Mouse (Mus musculus) MEL (cell line): ENCODE measurements around the gene Alg1. TPM values are rescaled to one million over a fixed set of nuclear protein-coding genes. Genes with fewer than 3 reads are reported as not detected.

Experiments
- DNase-seq: peaks from one replicate; pipeline ENCODE4 v3.0.0; 2011; ENCODE audit warnings: low read depth, low spot score
- H3K27ac ChIP-seq: 2 replicates; pipeline ENCODE4 v1.5.1; 2012; ENCODE audit warnings: low read depth, mild to moderate bottlenecking, control low read depth, low read length, moderate library complexity; ENCODE audit not compliant: control insufficient read depth
- H3K27me3 ChIP-seq, 2 experiments: fragments of 150-350 bp in 1 of 2; sonication (generic) in 1 of 2; 2 replicates each; pipeline ENCODE4 v1.6.1; 2012; ENCODE audit warnings: low read length in 2 of 2, mild to moderate bottlenecking in 2 of 2, improper control_type of control experiment in 1 of 2, moderate library complexity in 1 of 2; ENCODE audit not compliant: insufficient read depth in 2 of 2, control insufficient read depth in 1 of 2
- H3K36me3 ChIP-seq, 2 experiments: 2 replicates each; pipeline ENCODE4 v1.6.1; 2012 to 2014; ENCODE audit warnings: low read length in 2 of 2, improper control_type of control experiment in 1 of 2, inconsistent platforms in 1 of 2, mild to moderate bottlenecking in 1 of 2; ENCODE audit not compliant: insufficient read depth in 2 of 2, control insufficient read depth in 1 of 2
- H3K4me1 ChIP-seq, 2 experiments: fragments of 150-350 bp in 1 of 2; sonication (generic) in 1 of 2; 2 replicates each; pipeline ENCODE4 v1.6.1; 2012; ENCODE audit warnings: low read length in 2 of 2, improper control_type of control experiment in 1 of 2, mild to moderate bottlenecking in 1 of 2; ENCODE audit not compliant: insufficient read depth in 2 of 2, control insufficient read depth in 1 of 2
- H3K4me3 ChIP-seq, 2 experiments: fragments of 150-350 bp in 1 of 2; sonication (generic) in 1 of 2; 2 replicates each; pipeline ENCODE4 v1.5.1; 2012; ENCODE audit warnings: low read depth in 2 of 2, low read length in 2 of 2, mild to moderate bottlenecking in 2 of 2, moderate library complexity in 2 of 2, control low read depth in 1 of 2, improper control_type of control experiment in 1 of 2; ENCODE audit not compliant: control insufficient read depth in 1 of 2, insufficient read depth in 1 of 2
- H3K79me2 ChIP-seq: 2 replicates; pipeline ENCODE4 v1.6.1; 2012; ENCODE audit warnings: mild to moderate bottlenecking, low read length, moderate library complexity; ENCODE audit not compliant: control insufficient read depth, poor library complexity, insufficient read depth
- H3K9ac ChIP-seq: 2 replicates; pipeline ENCODE4 v1.6.1; 2012; ENCODE audit warnings: low read depth, mild to moderate bottlenecking, control low read depth, low read length, moderate library complexity; ENCODE audit not compliant: control insufficient read depth, poor library complexity, severe bottlenecking
- H3K9me3 ChIP-seq: fragments of 150-350 bp; sonication (generic); replicated peaks from 2 replicates; pipeline ENCODE4 v1.6.1; 2012; ENCODE audit warnings: mild to moderate bottlenecking, low read length, improper control_type of control experiment, moderate library complexity; ENCODE audit not compliant: insufficient read depth
- CTCF ChIP-seq, 3 experiments: IDR thresholded peaks in 2 of 3; conservative IDR thresholded peaks in 1 of 3; 2 replicates each; pipeline ENCODE4 v1.5.1; 2011 to 2012; ENCODE audit warnings: low read length in 3 of 3, low read depth in 2 of 3, mild to moderate bottlenecking in 2 of 3, improper control_type of control experiment in 1 of 3, inconsistent platforms in 1 of 3, mixed read lengths in 1 of 3, moderate library complexity in 1 of 3; ENCODE audit not compliant: control insufficient read depth in 1 of 3, insufficient read depth in 1 of 3, poor library complexity in 1 of 3, severe bottlenecking in 1 of 3
- E2F4 ChIP-seq: IDR thresholded peaks from 2 replicates; pipeline ENCODE4 v1.6.1; 2011; ENCODE audit warnings: low read depth, low read length, improper control_type of control experiment, borderline replicate concordance
- EP300 ChIP-seq, 2 experiments: IDR thresholded peaks; 2 replicates each; pipeline ENCODE4 v1.6.1; 2011; ENCODE audit warnings: improper control_type of control experiment in 2 of 2, low read length in 2 of 2, low read depth in 1 of 2, mild to moderate bottlenecking in 1 of 2
- HCFC1 ChIP-seq: IDR thresholded peaks from 2 replicates; pipeline ENCODE4 v1.6.1; 2012; ENCODE audit warnings: low read depth, mild to moderate bottlenecking, inconsistent platforms, low read length, improper control_type of control experiment, moderate library complexity
- JUND ChIP-seq: IDR thresholded peaks from 2 replicates; pipeline ENCODE4 v1.6.1; 2011; ENCODE audit warnings: low read depth, mild to moderate bottlenecking, improper control_type of control experiment, low read length
- MAZ ChIP-seq: IDR thresholded peaks from 2 replicates; pipeline ENCODE4 v1.6.1; 2012; ENCODE audit warnings: low read depth, mild to moderate bottlenecking, inconsistent platforms, low read length, improper control_type of control experiment
- MEF2A ChIP-seq: IDR thresholded peaks from 2 replicates; pipeline ENCODE4 v1.6.1; 2014; ENCODE audit warnings: low read depth, mild to moderate bottlenecking, inconsistent platforms, low read length, improper control_type of control experiment; ENCODE audit not compliant: poor library complexity, insufficient replicate concordance, severe bottlenecking; ENCODE audit errors: extremely low read depth
- MXI1 ChIP-seq: IDR thresholded peaks from 2 replicates; pipeline ENCODE4 v1.6.1; 2011; ENCODE audit warnings: mild to moderate bottlenecking, low read depth, low read length, improper control_type of control experiment
- MYB ChIP-seq: IDR thresholded peaks from 2 replicates; pipeline ENCODE4 v1.6.1; 2011; ENCODE audit warnings: mild to moderate bottlenecking, low read depth, low read length, improper control_type of control experiment
- NELFE ChIP-seq: IDR thresholded peaks from 2 replicates; pipeline ENCODE4 v1.6.1; 2011; ENCODE audit warnings: low read depth, low read length, improper control_type of control experiment
- NRF1 ChIP-seq: IDR thresholded peaks from 2 replicates; pipeline ENCODE4 v1.6.1; 2014; ENCODE audit warnings: low read depth, mild to moderate bottlenecking, inconsistent platforms, low read length, improper control_type of control experiment, moderate library complexity; ENCODE audit not compliant: poor library complexity, insufficient read depth, severe bottlenecking
- POLR2A ChIP-seq, 2 experiments: IDR thresholded peaks; 2 replicates each; pipeline ENCODE4 v1.6.1; 2011 to 2012; ENCODE audit warnings: low read length in 2 of 2, mild to moderate bottlenecking in 2 of 2, control low read depth in 1 of 2, improper control_type of control experiment in 1 of 2, low read depth in 1 of 2, moderate library complexity in 1 of 2; ENCODE audit not compliant: control insufficient read depth in 1 of 2, insufficient read depth in 1 of 2, poor library complexity in 1 of 2
- POLR2AphosphoS5 ChIP-seq: IDR thresholded peaks from 2 replicates; pipeline ENCODE4 v1.6.1; 2012; ENCODE audit warnings: low read depth, borderline replicate concordance, mild to moderate bottlenecking, inconsistent platforms, low read length, moderate library complexity, mixed read lengths
- SMC3 ChIP-seq: IDR thresholded peaks from 2 replicates; pipeline ENCODE4 v1.6.1; 2011; ENCODE audit warnings: low read depth, low read length, improper control_type of control experiment
- ZC3H11A ChIP-seq: IDR thresholded peaks from 2 replicates; pipeline ENCODE4 v1.6.1; 2012; ENCODE audit warnings: low read depth, mild to moderate bottlenecking, inconsistent platforms, low read length, improper control_type of control experiment
- ZKSCAN1 ChIP-seq: IDR thresholded peaks from 2 replicates; pipeline ENCODE4 v1.6.1; 2012; ENCODE audit warnings: low read depth, mild to moderate bottlenecking, inconsistent platforms, low read length, improper control_type of control experiment, moderate library complexity
- ZMIZ1 ChIP-seq: IDR thresholded peaks from 2 replicates; pipeline ENCODE4 v1.6.1; 2012; ENCODE audit warnings: low read depth, mild to moderate bottlenecking, inconsistent platforms, low read length, improper control_type of control experiment, moderate library complexity
- polyA plus RNA-seq, 2 experiments: library from polyadenylated mRNA; stranded (reverse) in 1 of 2; unstranded in 1 of 2; fragments of >175 nt in 1 of 2; fragments of >200 nt in 1 of 2; gene quantifications; 2 replicates each; pipeline versions ENCODE4 v1.2.1 to v1.2.4; 2012; ENCODE audit warnings: low replicate concordance in 2 of 2, low read depth in 1 of 2; ENCODE audit not compliant: insufficient read length in 2 of 2, insufficient read depth in 1 of 2, missing spikeins in 1 of 2
- total RNA-seq: library from RNA; depleted of rRNA; stranded (reverse); fragments of 300-350 nt; gene quantifications from 2 replicates; pipeline ENCODE4 v1.2.3, GENCODE M21; 2012

Alg1 gene
- total and polyA plus RNA-seq, 3 experiments, result 42.9 to 46.4 TPM; not detected in 1

DNA sequence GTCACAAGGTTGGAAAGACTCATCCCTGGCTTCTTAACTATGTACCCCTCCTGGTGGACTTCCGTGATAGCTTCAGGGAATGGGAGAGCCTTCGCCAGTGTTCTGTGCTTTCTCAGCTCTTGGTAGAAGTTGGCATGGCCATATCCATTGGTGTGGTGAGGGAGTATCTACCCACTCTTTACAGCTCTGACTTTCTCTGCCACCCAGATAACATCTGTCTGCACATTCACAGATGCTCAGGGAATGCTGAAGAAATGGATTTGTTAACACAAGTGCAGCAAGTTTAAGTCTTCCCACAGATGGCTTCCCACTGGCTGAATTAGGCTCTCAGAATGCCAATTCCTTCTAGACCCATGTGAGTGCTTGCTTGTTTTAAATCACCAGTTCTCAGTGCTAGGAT is 19.3 kb upstream of the Alg1 start:
- DNase-seq, result no peak
- Histone ChIP-seq H3K27ac (no peak overlapping the region), H3K36me3 (no peaks in the 10 kb centered on the region), H3K27me3 (peaks cover 2 to 4% of the 10 kb centered on the region in 2 experiments; a peak in 1 of 4 replicates), H3K4me1 (peaks cover 3 to 9% of the 10 kb centered on the region in 2 experiments; a peak in 3 of 4 replicates), H3K9me3 (no peaks in the 10 kb centered on the region)
- TF ChIP-seq POLR2A (IDR thresholded peaks at IDR 0.05; ENCODE audit: control insufficient read depth in 1 of 2, insufficient read depth in 1 of 2, low read depth in 1 of 2, low read length in 2 of 2, poor library complexity in 1 of 2) (no peak), ZKSCAN1 (no peak)
- TF ChIP-seq, all 39 proteins: peak for 0
- Histone ChIP-seq H3K79me2 (no peaks in the 10 kb centered on the region), H3K4me3 (no peak overlapping the region), H3K9ac (no peak overlapping the region)

DNA sequence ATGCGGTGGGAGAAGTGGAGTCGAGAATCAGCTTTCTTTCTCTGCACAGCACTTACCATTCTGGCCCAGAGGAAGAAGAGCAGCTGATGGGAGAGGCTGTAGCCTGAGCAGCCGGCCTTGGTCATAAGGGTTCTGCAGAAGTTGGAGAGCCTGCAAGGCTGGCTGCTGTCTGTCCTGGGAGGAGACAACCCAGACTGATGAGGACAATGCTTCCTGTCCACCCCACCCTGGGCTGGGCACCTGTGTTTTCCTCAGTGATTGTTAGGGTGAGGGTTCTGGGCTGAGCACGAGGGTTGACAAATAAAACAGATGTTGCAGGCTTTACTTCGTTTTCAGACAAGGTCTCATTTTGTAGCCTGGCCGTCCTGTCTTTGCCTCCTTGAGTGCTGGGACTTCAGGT is 16.7 kb upstream of the Alg1 start:
- Histone ChIP-seq H3K27me3 (peaks cover 4% of the 10 kb centered on the region in 2 experiments; a peak in 2 of 4 replicates), H3K9ac (no peak overlapping the region), H3K4me3 (no peak overlapping the region), H3K79me2 (no peaks in the 10 kb centered on the region), H3K27ac (no peak overlapping the region), H3K4me1 (no peaks in the 10 kb centered on the region), H3K9me3 (no peaks in the 10 kb centered on the region), H3K36me3 (no peaks in the 10 kb centered on the region)
- TF ChIP-seq E2F4, result no peak
- no peak for TF ChIP-seq ZC3H11A
- TF ChIP-seq EP300 (IDR thresholded peaks at IDR 0.05; ENCODE audit: low read depth in 1 of 2, low read length in 2 of 2), result no peak
- no peak for TF ChIP-seq MXI1
- no peak for TF ChIP-seq HCFC1
- TF ChIP-seq CTCF (IDR thresholded peaks at IDR 0.05 in 2 of 3, conservative IDR thresholded peaks at IDR 0.05 in 1 of 3; ENCODE audit: control insufficient read depth in 1 of 3, insufficient read depth in 1 of 3, low read depth in 2 of 3, low read length in 3 of 3, poor library complexity in 1 of 3, severe bottlenecking in 1 of 3), result no peak
- no peak for TF ChIP-seq MAZ
- no peak for TF ChIP-seq ZMIZ1
- no peak for TF ChIP-seq POLR2A (IDR thresholded peaks at IDR 0.05; ENCODE audit: control insufficient read depth in 1 of 2, insufficient read depth in 1 of 2, low read depth in 1 of 2, low read length in 2 of 2, poor library complexity in 1 of 2)
- TF ChIP-seq MEF2A, result no peak
- TF ChIP-seq NRF1, result no peak
- TF ChIP-seq MYB, result no peak
- no peak for TF ChIP-seq SMC3
- no peak for TF ChIP-seq NELFE
- no peak for TF ChIP-seq POLR2AphosphoS5
- TF ChIP-seq JUND, result no peak
- DNase-seq, result no peak
